Mouse (Mus musculus) induced T-regulatory cell, adult 2 months (primary cell): ENCODE results near the gene Phf5a.
"Not testable (repeated sequence)": the region's sequence is repeated elsewhere in the genome, so short reads cannot be mapped to it uniquely, and the experiment has no call there.

Experiments
- DNase-seq: peaks from one replicate; pipeline ENCODE4 v3.0.0-alpha.2; 2012; ENCODE audit warnings: low read depth

Gene Phf5a

GRCm38 (mm10) chr15:81871604-81872261 is at the start of gene Phf5a:
Gene Phf5a, minus strand, starts transcription at chr15:81871911.
- peak; percentile 99 for DNase-seq

- no peak for DNase-seq
Measured at GRCm38 (mm10) chr15:81921255-81921654, 49.5 kb upstream of the Phf5a start.

- DNase-seq: no peak
Measured at GRCm38 (mm10) chr15:81920546-81921217, 49.0 kb upstream of the Phf5a start.

DNA sequence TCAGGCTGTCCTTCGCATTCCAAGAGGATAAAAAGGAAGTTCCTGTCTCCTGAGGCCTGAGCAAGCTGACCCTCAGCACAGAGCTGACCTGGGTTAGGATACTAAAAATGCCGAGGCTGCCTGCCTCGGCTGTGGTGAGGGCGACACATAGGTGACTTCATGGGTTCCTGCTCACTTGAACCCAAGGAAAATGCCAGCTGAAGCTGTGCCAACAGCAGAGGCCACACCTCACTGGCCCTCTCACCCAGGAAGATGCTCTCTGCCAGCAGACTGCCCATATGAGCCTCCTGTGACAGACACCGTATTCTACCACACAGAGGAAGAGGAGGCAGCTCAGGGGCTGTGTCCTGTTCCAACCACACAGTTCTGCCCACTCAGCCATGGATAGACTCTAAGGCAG is 47.4 kb upstream of the Phf5a start:
- DNase-seq: no peak

- peak; percentile 83 for DNase-seq
Measured at GRCm38 (mm10) chr15:81917621-81918463, 46.1 kb upstream of the Phf5a start.

GRCm38 (mm10) chr15:81917201-81917600 is 45.5 kb upstream of the Phf5a start:
- peak; percentile 31 for DNase-seq

DNA sequence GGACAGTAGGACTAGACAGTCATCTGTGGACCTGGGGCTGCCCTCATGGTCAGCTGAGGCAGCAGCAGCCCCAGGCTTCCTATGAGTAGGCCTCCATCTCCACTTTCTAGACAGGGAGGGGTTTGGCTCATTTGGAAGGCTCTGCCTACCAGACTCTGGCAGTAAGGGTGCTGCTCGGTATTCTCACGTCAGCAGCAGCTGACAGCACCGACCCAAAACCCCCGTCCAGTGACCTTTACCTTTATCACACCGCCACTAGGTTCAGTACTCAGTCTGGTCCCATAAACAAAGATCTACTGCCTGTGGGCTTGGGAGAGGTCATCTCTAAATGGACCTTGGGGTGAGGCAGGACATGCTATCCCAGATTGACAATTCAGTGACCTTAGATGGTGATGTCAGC is 44.0 kb upstream of the Phf5a start:
- no peak for DNase-seq

DNA sequence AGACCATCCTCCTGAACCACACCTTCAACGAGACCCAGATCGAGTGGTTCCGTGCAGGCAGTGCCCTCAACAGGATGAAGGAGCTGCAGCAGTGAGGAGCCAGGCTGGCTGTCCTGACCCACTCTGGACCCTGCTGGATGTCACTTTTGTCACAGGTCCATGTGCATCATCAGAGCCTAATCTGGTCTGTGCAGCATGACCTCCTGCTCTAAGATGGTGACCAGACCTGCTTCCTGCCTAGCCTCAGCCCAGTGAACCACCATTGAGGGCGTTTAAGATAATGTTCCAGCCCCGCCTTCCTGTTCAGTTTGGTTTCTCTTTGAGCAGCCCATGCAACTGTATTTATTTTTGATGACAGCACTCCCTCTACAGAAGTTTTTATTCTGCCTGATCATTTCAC is 43.0 kb upstream of the Phf5a start:
- no peak for DNase-seq

- no peak for DNase-seq
Measured at GRCm38 (mm10) chr15:81912498-81912897, 40.8 kb upstream of the Phf5a start.

GRCm38 (mm10) chr15:81908767-81909166 is 37.1 kb upstream of the Phf5a start:
- DNase-seq: not testable (repeated sequence)

GRCm38 (mm10) chr15:81907953-81908352 is 36.2 kb upstream of the Phf5a start:
- no peak for DNase-seq

DNA sequence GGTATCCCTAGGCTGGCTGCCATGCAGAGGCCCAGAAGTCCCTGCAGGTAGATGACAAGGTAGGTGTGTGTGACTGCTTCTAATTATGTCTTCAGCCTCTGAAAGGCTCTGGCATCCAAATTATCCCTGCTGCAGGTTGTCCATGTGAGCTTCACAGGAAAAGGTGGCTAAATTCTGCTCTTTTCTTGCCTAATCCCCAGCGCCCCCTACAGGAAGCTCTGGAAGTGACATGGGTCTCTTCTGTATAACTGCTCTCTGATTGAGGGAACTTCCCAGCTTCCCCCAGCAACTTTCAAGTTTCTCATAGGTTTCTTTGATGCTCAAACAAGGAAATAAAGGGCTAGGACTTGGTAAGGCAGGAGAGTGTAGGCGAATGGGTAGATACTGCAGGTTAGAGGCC is 33.2 kb upstream of the Phf5a start:
- peak; percentile 87 for DNase-seq

DNA sequence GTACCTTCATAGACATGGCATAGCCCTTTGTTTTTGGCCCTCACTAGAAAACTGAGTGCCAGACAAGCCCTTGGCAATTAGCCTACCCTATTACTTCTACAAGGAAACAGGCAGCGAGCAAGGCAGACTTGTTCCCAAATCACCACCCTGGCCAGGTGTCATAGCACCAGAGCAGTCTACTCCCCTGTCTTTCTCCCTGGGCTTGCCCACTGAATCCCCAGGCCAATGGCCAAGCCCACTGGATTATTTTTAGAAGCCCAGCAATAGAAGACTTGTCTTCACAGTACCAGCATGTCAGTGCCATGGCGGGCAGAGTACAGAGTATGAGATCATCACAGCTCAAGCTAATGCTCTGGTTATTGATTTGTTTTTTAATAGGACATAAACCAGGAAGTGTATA is 27.0 kb upstream of the Phf5a start:
- no peak for DNase-seq

DNA sequence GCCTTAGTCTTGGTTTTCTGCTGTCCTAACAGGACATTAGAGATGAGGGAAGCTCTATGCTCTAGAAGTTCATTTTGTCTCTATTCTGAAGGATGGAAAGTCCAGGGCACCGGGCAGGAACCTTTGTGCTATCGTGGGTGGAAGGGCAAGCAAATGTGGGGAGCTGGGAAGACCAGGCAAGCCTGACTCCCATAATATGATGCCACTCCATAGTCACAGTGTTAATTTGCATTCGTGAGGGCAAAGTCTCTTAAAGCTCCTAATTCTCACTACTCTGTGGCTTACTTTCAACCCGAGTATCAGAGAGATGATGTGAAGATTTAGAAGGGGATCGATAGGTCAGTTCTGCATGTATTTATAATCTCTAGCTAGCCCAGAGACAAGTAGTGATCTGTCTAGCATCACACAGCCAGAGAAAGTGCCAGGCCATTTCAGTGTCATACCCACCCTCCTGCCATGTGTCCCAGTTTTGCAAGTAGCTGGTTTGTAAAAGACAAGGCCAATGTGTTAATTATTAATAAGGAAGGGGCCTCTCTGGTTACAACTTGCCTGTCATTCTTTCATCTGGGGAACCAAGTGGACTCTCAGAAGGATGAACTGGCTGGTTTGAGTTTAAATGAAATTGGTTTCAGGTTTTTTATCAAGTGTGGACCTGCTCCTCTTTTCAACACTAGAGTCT is 26.0 kb upstream of the Phf5a start:
- DNase-seq: no peak

- DNase-seq: no peak
Measured at GRCm38 (mm10) chr15:81896407-81896806, 24.7 kb upstream of the Phf5a start.

GRCm38 (mm10) chr15:81894002-81894401 is 22.3 kb upstream of the Phf5a start:
- DNase-seq: no peak

- no peak for DNase-seq
Measured at GRCm38 (mm10) chr15:81891822-81892580, 20.3 kb upstream of the Phf5a start.

GRCm38 (mm10) chr15:81891140-81891802 is 19.6 kb upstream of the Phf5a start:
- no peak for DNase-seq

- DNase-seq: no peak
Measured at GRCm38 (mm10) chr15:81889175-81889574, 17.5 kb upstream of the Phf5a start.

DNA sequence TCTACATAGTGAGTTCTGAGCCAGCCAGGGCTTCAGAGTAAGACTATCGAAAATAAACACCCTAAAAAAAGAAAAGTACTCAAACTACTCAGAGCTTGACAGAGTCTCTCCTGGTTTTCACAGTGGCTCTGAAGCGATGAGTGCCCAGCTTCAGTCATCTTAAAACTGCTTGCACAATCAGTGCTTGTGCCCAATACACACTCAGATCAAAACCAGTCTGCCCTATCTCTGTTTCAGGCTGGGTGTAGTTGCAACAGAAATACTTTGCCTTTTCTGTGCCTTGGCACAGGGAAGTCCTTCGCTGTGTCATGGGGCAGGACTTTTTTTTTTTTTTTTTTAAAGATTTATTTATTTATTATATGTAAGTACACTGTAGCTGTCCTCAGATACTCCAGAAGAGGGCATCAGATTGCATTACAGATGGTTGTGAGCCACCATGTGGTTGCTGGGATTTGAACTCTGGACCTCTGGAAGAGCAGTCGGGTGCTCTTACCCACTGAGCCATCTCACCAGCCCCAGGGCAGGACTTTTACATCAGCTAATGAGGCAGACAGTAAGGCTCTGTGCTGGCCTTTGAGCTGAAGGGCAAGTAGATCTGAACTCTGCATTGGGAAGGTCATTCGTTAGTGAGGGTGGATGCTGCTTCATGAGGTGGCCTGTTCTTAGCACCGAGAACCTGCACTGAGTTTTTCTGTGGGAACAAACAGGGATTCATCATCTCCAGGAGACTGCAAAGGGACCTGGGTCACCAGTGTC is 15.3 kb upstream of the Phf5a start:
- DNase-seq: no peak
